Mouse (Mus musculus) right cerebral cortex, postnatal 4 days (tissue): ENCODE data around the gene Tmprss6.

Experiments
- DNase-seq: peaks from one replicate; pipeline ENCODE4 v3.0.0-alpha.2; 2022

Tmprss6 gene

DNA sequence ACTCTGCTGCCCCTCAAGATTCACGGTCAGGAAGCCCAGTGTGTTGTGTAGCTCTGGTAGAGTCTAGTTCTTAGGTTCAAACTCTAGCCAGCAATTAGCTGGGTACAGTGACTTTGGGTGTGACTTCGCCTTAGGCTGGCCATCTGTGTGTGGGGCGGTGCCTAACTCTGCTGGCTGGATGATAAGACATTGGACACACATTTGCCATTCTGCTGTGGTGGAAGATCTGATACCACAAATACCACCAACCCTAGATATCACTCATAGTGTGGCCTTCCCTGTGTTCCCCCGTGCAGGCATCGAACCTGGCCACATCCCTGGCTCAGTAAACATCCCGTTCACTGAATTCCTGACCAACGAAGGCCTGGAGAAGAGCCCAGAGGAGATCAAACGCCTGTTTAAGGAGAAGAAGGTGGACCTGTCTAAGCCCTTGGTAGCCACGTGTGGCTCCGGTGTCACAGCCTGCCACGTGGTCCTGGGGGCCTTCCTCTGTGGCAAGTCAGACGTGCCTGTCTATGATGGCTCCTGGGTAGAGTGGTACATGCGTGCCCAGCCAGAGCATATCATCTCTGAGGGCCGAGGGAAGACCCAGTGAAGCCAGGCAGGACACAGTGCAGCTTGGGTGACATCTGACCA is 55.2 kb downstream of the Tmprss6 start:
- DNase-seq: no peak

DNA sequence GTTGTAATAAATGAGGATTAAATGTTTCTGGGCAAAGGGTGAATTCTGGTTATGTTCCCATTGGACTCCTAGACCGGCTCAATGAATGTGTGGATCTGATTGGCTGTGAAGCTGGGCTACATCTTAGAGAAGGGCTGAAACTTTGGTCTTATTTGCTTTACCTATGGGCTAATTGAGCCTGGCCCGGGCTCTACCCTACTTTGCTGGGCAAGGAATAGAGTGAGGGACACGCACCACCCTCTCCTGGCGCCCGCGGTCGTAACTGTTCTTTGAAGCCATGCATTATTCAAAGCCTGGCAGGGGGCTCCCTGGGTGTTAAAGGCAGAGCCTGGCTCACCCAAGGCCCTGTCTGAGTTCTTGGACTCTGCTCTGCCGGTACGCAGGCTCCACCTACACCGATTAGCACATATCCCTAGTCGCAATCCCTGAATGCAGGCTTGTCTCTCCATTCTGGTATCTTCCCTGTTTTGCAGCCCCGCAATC is 58.8 kb downstream of the Tmprss6 start:
- no peak for DNase-seq

DNA sequence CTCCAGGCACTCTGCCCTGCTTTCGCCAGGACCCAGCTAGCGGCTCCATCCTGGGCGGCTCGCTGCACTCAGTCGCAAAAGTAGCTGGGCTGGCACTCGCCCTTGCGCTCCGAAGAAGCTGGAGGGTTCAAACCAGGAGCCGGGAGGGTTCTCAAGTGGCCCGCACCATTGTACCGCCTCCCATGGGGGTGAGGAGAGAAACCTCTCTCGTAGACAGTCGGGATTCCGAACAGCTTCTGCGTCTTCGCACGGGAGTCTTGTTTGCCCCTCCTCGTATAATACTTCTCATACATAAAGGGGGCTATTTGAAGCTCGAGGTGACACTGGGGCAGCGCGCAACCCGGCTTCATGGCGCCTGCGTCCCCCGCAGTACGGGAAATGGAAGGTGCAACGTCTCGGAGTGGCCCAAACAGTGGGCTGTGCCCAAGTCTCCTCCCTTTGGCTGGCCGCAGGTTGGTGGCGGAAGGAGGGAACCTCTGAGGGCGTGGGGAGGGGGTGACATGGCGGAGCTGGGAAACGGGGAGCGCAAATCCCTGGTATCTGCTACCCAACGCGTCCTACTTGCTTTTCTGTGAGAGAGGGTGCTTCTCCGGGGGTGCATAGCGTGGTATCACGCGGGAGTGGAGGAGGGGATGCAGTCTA is 62.0 kb downstream of the Tmprss6 start, which contains the start of gene Mpst:
Gene Mpst, plus strand, starts transcription at position 124 of the 642 bp plus-strand sequence.
- DNase-seq: peak; percentile 81

DNA sequence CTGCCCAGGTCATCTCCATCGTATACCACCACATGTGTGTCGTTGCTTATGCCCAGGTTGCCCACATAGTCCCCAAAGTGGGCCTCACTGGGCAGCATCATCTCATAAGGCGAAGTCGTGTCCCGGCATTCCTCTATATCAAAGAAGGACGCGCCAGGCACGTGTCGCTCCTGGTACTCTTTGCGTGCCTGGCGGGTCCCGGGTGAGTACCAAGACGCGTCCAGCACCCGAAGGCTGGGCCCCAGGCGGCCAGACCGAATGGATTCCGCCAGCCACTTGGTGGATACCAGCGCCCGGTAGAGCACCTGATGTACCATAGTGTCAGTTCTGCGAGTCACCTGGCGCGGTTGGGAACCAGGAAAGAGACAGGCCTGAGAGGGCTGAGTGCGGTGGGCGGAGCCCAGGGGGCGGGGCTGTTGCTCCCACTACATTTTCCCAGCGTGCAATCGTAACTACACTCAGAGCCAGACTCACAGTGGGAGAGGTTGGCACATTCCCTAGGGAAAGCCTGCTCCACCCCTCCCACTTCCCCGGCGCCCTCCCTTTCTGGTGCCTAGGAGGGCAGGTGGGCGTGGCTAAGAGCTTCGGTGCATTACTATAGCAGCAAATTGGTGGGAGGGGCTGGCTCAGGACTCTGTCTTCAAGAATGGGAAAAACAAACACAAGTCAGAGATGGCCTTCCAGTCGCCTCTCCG is 62.8 kb downstream of the Tmprss6 start, which contains the start of gene Tst:
Gene Tst, minus strand, starts transcription at position 391 of the 695 bp plus-strand sequence.
- peak; percentile 82 for DNase-seq

DNA sequence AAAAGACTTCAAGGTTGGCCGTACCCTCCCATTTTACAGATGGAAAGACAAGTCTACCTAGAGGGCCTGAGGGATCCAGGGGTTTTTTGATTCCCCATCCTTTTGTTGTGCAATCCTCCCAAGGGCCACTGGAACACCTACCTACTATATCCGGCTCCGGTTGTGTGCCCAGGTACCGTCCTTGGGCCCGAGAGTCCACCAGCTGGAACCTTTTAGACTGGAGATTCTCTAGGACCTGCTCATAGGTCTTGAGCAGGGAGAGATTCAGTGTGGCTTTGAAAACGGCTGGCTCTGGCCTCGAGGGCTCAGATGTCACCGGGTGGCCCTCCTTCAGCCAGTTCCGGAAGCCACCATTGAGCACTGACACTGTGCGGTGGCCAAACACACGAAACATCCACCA is 63.3 kb downstream of the Tmprss6 start:
- no peak for DNase-seq

DNA sequence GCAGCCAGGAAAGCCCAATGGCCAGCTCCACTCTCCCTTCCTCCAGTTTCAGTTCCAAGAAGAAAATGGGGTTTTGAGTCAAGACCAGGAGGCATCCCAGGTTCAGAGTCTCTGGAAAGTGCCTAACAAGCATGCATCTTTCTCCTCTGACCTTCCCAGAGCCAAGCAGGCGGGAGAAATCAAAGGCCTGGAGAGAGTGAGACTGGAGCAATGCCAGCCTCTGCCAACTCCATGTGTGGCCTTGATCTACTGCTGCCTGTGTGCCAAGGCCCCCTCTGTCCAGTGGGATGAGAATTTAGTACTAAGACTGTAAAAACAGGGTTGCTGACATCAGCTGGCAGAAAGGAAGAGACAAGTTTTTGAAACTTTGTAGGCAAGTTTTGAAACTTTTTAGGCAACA is 64.5 kb downstream of the Tmprss6 start:
- peak; percentile 58 for DNase-seq

DNA sequence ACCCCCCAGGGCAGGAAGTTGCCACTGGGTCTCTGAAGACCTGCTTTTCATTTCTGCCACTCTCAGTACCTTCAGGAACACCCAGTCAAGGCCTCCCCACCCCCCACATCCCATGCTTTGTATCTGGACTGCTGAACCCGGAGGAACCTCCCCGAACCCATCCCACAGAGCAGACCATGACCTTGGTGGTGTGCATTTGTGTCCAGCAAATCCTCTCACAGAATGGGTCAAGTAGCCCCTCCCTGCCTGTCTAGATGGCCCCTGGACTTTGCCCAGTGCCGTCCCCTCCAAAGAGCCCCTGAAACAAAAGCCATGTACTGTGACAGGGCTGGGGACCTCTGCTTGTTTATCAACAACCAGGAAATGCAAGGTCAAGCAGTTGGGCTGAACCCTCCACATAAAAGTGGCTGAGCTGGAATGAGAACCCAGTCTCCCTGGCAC is 65.1 kb downstream of the Tmprss6 start:
- no peak for DNase-seq

DNA sequence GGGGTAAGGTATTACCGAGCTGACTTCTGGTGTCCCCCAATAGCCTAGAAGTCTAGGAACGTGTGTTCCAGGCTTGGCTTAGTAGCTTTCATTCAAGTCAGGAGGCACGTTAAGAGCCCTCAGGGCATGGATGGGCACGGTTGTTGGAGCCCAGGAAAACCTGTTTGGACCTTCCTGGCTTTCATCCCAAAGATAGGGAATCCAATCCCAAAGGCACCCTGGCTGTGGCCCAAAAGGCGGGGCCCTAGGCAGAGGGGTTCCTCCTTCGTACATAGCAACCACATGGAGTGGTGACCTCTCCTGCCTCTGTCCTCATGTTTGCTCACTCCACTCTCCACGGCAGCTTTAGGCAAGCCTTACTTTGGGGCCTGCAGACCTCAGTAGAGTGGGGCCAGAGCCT is 66.0 kb downstream of the Tmprss6 start:
- DNase-seq: peak; percentile 22

DNA sequence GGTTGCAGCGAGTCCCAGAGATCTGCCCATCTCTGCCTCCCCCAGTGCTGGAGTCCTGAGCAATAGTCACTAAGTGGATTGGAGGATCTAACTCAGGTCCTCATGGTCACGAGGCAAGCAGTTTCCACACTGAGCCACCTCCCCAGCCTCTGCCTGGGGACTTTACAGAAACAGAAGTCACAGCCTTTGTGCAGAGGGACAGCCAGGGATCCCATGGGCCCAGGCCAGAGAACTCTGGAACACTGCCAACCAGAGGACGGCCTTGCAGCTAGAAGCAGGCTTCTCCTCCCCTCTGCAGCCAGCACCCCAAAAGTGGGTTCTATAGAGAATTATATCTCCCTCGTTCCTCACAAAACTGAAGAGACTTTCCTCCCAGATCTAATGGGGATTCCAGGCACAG is 66.5 kb downstream of the Tmprss6 start:
- DNase-seq: peak; percentile 48

DNA sequence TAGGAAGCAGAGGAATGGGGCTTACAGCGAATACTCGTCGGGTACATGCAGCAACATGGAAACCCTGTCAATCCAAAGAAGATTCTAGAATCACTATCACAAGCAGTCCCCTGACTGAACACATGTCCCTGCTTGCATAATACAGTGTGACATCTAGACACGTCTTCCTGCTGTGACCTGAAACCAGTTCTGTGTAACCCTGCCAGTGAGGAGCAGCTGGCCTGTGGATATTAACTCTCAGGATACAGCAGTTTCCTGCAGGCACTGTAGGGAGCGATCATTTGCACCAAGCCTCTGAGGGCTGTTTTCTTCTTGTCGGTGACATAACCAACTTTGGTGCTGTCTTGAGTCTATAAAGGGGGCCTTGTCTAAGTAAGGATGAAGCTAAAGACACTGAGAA is 67.1 kb downstream of the Tmprss6 start:
- DNase-seq: no peak

DNA sequence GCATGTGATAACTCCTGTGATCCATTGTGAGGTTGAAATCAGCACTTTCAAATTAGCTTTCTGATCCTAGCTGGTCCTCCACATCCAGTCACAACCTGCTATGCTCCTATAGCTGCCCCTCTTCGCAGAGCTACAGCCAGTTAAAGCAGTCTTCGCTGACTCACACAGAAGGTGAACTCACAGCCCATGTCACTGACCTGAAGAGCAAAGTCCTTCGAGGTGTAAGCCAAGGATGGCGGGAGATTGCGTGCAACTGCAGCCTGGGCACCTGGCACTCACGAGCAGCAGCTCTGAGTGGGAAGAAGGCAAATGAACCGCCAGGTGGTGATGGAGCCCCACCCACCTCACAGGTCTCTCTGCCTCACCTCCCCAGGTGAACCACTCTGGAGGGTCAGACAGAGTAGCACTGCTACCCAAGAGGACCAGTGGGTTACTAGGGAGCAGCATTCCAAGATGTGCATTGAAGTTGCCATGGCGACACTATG is 72.9 kb downstream of the Tmprss6 start, which contains the start of gene Tex33:
Gene Tex33, minus strand, starts transcription at position 435 of the 485 bp plus-strand sequence.
- DNase-seq: no peak

DNA sequence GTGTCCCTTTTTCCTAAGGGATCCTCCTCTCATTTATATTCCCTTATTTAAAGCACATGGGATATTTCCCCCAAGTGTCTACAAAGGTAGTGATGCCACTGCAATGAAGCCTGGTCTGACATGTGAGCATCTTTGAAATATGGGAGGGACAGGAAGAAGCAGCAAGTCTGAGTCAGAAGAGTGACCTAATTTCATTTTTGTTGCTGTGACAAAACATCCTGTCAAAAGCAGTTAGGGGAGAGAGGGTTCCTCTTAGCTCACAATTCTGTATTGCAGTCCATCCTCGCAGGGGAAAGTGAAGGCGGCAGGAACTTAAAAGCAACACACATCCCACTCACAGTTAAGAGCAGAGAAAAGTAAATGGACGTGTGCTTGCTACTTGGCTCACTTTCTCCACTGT is 77.6 kb downstream of the Tmprss6 start:
- DNase-seq: no peak
